Mouse (Mus musculus): ENCODE measurements at regions not wholly inside any gene's neighbourhood (a gene's known extent, or its start where the extent isn't known, plus 50 kb on each side); places are given as distances from the start of the nearest gene placed in this dataset.

DNA sequence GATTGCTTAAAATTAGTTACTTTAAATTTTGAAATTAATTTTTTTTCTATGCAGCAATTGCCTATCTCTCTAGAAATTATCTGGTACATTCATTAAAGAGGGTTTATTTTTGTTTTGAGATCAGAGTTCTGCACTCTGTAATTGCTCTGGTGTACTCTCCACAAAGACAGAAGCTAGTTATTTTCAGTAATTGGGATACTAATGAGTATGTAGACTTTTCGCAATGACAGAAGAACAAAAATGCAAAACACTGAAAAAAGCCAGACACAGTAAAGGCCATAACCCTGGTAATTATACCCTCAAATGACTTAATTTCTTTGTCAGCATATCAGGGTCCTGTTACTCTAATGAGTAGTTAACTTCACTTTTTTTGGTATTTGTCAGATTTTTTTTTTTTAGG is 836.5 kb upstream of the Frg1 start:
- TF ChIP-seq CTCF (IDR thresholded peaks at IDR 0.05; ENCODE audit: extremely low read depth, insufficient read depth, low read length) (no peak), POLR2A (IDR thresholded peaks at IDR 0.05; ENCODE audit: extremely low read depth, insufficient read depth, low read length) (no peak)
